13 mouse cellular contexts compared by ENCODE assay signal in the genomic region with DNA sequence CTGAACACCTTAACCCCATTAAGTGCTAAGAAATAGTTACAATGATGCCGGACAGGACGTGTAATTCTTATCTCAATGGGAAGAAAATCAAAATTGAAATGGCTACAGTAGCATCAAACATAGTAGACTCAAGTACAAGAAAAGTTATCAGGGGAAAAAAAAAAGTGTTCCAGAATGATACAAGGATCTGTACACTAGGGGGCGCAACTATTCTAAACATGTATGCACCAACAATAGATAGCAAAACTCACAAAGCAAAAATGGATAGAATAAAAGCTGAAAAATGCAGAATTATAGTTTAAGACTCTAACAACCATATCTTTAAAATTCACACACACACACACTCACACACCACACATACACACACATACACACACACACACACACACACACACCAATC.
DNase-seq lines count a peak whose midpoint lies in the region; ATAC-seq and TF ChIP-seq lines count a peak whose summit lies in the region.
"Had no signal": no experiment of that assay in that cellular context is flagged by ENCODE, and none has a peak within 500 bp of the region (broad histone marks: within the 10 kb centered on the region; RNA-seq: fewer than 3 reads in every experiment).

No protein-coding gene starts in this region.

- intact Hi-C loops in left cerebral cortex, adult 2 months (cut with DNase I) = no loop called here

- ATAC-seq in CD4-positive, CD25-positive, alpha-beta regulatory T cell, adult 4 months = no peak
- no peak for ATAC-seq in frontal cortex, adult (ENCODE audit: low TSS enrichment)

- no peak overlapping the region for H3K27ac ChIP-seq in left cerebral cortex, adult 2 months
- H3K27ac ChIP-seq: limb, embryonic 13.5 days; neural tube, embryonic 12.5 days had no signal

- TF ChIP-seq CTCF in left cerebral cortex, adult 2 months (IDR thresholded peaks at IDR 0.05) = peak; percentile 24

- no peak overlapping the region for H3K4me3 ChIP-seq in left cerebral cortex, adult 2 months
- H3K4me3 ChIP-seq: limb, embryonic 13.5 days; neural tube, embryonic 12.5 days had no signal

- peak; percentile 57 for DNase-seq in CD4-positive, CD25-positive, alpha-beta regulatory T cell, adult 2 months (ENCODE audit: low read depth, low spot score)
- DNase-seq in left cerebral cortex, adult 2 months (ENCODE audit: extremely low spot score in 1 of 2, low spot score in 2 of 2) = no peak
- no peak for DNase-seq in left cerebral cortex, adult 8-10 months (ENCODE audit: low spot score in 2 of 2)
- DNase-seq in CD4-positive helper T cell, adult 2 months (ENCODE audit: low read depth, low spot score) = peak; percentile 17
- peak; percentile 72 for DNase-seq in embryo, embryonic 10.5 days (ENCODE audit: low spot score)
- DNase-seq in frontal cortex, postnatal 25 days (ENCODE audit: low spot score in 2 of 2) = no peak
- DNase-seq: gastrocnemius, postnatal 25 days; kidney, adult 2 months; right cerebral cortex, postnatal 14 days had no signal

Comparison
In these comparisons a context has a peak if more than half of its experiments do, and no peak if none do; other contexts are left out.
1. DNase-seq: peak in CD4-positive, CD25-positive, alpha-beta regulatory T cell, adult 2 months (single experiment), CD4-positive helper T cell, adult 2 months (single experiment) and embryo, embryonic 10.5 days (single experiment); none in left cerebral cortex, adult 2 months (0 of 2), left cerebral cortex, adult 8-10 months (0 of 2) and frontal cortex, postnatal 25 days (0 of 2).